Mouse (Mus musculus) heart, adult 2 months (tissue): ENCODE measurements around the gene Apba2. TPM values are rescaled to one million over a fixed set of nuclear protein-coding genes. Genes with fewer than 3 reads are reported as not detected.

ENCODE experiments used
- DNase-seq, 2 experiments: peaks; one replicate each; pipeline ENCODE4 v3.0.0; 2021
- H3K27ac ChIP-seq: fragments of 200-600 bp; 2 replicates; pipeline ENCODE4 v1.8.1; 2022
- H3K27me3 ChIP-seq: fragments of 200-500 bp; 2 replicates; pipeline ENCODE4 v1.6.1; 2012; ENCODE audit warnings: mild to moderate bottlenecking, low read length, inconsistent platforms, mixed read lengths; ENCODE audit not compliant: control insufficient read depth, insufficient read depth
- H3K36me3 ChIP-seq: fragments of 200-500 bp; 2 replicates; pipeline ENCODE4 v1.6.1; 2012; ENCODE audit warnings: low read length, inconsistent platforms; ENCODE audit not compliant: control insufficient read depth, insufficient read depth
- H3K4me1 ChIP-seq: fragments of 200-500 bp; 2 replicates; pipeline ENCODE4 v1.6.1; 2011; ENCODE audit warnings: low read length; ENCODE audit not compliant: control insufficient read depth, insufficient read depth
- H3K4me3 ChIP-seq: fragments of 200-600 bp; 2 replicates; pipeline ENCODE4 v1.8.1; 2022
- H3K79me2 ChIP-seq: fragments of 200-500 bp; replicated peaks from 2 replicates; pipeline ENCODE4 v1.6.1; 2012; ENCODE audit warnings: mild to moderate bottlenecking, inconsistent platforms, low read length, moderate library complexity, mixed read lengths; ENCODE audit not compliant: control insufficient read depth, insufficient read depth
- H3K9ac ChIP-seq: fragments of 200-500 bp; 2 replicates; pipeline ENCODE4 v1.6.1; 2012; ENCODE audit warnings: low read depth, mild to moderate bottlenecking, control low read depth, inconsistent platforms, low read length, mixed read lengths
- CTCF ChIP-seq: fragments of 200-600 bp; IDR thresholded peaks from 2 replicates; pipeline ENCODE4 v1.8.1; 2022; ENCODE audit warnings: antibody characterized with exemption, mild to moderate bottlenecking, moderate library complexity
- EP300 ChIP-seq: fragments of 200-500 bp; IDR thresholded peaks from 2 replicates; pipeline ENCODE4 v1.6.1; 2011; ENCODE audit warnings: low read depth, low read length, control low read depth; ENCODE audit not compliant: insufficient read depth
- POLR2A ChIP-seq: fragments of 200-500 bp; IDR thresholded peaks from 2 replicates; pipeline ENCODE4 v1.6.1; 2011; ENCODE audit warnings: mild to moderate bottlenecking, low read depth, low read length, control low read depth; ENCODE audit not compliant: insufficient read depth
- WGBS: fragments of 180-500 bp; shearing (Covaris S2); methylation state at CpG from one replicate; pipeline ENCODE4 v1.1.7; 2018; 5-methylcytosine and 5-hydroxymethylcytosine counted together
- intact Hi-C: fragments of 180-260 bp; cut with DNase I; formaldehyde crosslinking; loops from one replicate; pipeline ENCODE4 v1.15.1; 2025
- polyA plus RNA-seq: library from polyadenylated mRNA; depleted of rRNA; stranded (reverse); fragments of >200 nt; gene quantifications from 2 replicates; pipeline ENCODE4 v1.2.3, GENCODE M21; 2012
- total RNA-seq, 2 experiments: library from RNA; stranded (reverse); gene quantifications; 2 replicates each; pipeline ENCODE4 v1.2.3; 2021

Gene Apba2
- total and polyA plus RNA-seq, 3 experiments: 0.68 to 1.2 (median 0.90) TPM

- intact Hi-C loops: no loop called here
- DNase-seq: no peak
- 91% methylated on average over 4 of the region's 4 CpGs for WGBS
Observed at GRCm38 (mm10) chr7:64515891-64516290, 14.4 kb downstream of the Apba2 start.

GRCm38 (mm10) chr7:64519091-64519490, 17.6 kb downstream of the Apba2 start:
- whole genome bisulfite sequencing: 81% methylated on average over 4 of the region's 4 CpGs
- TF ChIP-seq POLR2A (no peak), EP300 (no peak), CTCF (no peak)
- no peak for DNase-seq

More at GRCm38 (mm10) chr7:64515891-64516290, 14.4 kb downstream of the Apba2 start:
- Histone ChIP-seq H3K27me3 (no peaks in the 10 kb centered on the region), H3K4me1 (no peaks in the 10 kb centered on the region), H3K4me3 (no peak overlapping the region), H3K79me2 (no peaks in the 10 kb centered on the region), H3K27ac (no peak overlapping the region), H3K9ac (no peak overlapping the region), H3K36me3 (no peaks in the 10 kb centered on the region)
- TF ChIP-seq POLR2A: no peak
- TF ChIP-seq EP300: no peak
- TF ChIP-seq CTCF: no peak

GRCm38 (mm10) chr7:64519521-64519920, 18.0 kb downstream of the Apba2 start:
- Histone ChIP-seq H3K36me3 (no peaks in the 10 kb centered on the region), H3K79me2 (no peaks in the 10 kb centered on the region), H3K9ac (no peak overlapping the region), H3K4me1 (no peaks in the 10 kb centered on the region), H3K27me3 (no peaks in the 10 kb centered on the region), H3K4me3 (no peak overlapping the region), H3K27ac (no peak overlapping the region)
- TF ChIP-seq CTCF (no peak), POLR2A (no peak), EP300 (no peak)
- intact Hi-C loops: no loop called here
- no peak for DNase-seq
- WGBS: 55% methylated on average over 5 of the region's 5 CpGs

More at GRCm38 (mm10) chr7:64519091-64519490, 17.6 kb downstream of the Apba2 start:
- H3K27me3 ChIP-seq: no peaks in the 10 kb centered on the region
- H3K9ac ChIP-seq: no peak overlapping the region
- no peaks in the 10 kb centered on the region for H3K36me3 ChIP-seq
- no peak overlapping the region for H3K4me3 ChIP-seq
- intact Hi-C loops: no loop called here
- no peaks in the 10 kb centered on the region for H3K4me1 ChIP-seq
- H3K79me2 ChIP-seq: no peaks in the 10 kb centered on the region
- H3K27ac ChIP-seq: no peak overlapping the region

- H3K79me2 ChIP-seq: no peaks in the 10 kb centered on the region
- 81% methylated on average over 5 of the region's 5 CpGs for WGBS
- H3K4me1 ChIP-seq: no peaks in the 10 kb centered on the region
- no peaks in the 10 kb centered on the region for H3K27me3 ChIP-seq
- H3K36me3 ChIP-seq: no peaks in the 10 kb centered on the region
- DNase-seq: no peak
- H3K9ac ChIP-seq: no peak overlapping the region
- H3K4me3 ChIP-seq: no peak overlapping the region
- no peak overlapping the region for H3K27ac ChIP-seq
- TF ChIP-seq POLR2A (no peak), EP300 (no peak), CTCF (no peak)
- intact Hi-C loops: no loop called here
Observed at GRCm38 (mm10) chr7:64521695-64522408, 20.3 kb downstream of the Apba2 start.

DNA sequence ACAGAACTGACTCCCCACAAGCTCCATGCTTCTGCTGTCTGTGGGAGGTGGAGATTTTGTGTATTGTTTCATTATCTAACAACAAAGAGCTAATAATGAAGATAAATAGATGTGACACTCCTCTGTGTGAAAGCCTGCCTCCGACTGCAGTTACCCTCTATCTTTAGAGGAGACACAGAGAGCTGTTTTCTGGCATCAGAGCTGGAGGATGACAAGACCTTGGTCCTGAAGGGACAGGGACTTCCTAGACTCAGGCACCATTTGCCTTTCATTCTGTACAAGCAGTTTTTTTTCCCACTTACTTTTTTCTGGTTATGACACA, 20.9 kb downstream of the Apba2 start:
- Histone ChIP-seq H3K27ac (no peak overlapping the region), H3K79me2 (no peaks in the 10 kb centered on the region), H3K27me3 (no peaks in the 10 kb centered on the region), H3K4me3 (no peak overlapping the region), H3K4me1 (no peaks in the 10 kb centered on the region), H3K9ac (no peak overlapping the region), H3K36me3 (no peaks in the 10 kb centered on the region)
- intact Hi-C loops: no loop called here
- WGBS: 44% methylated on average over 1 of the region's 1 CpGs
- no peak for DNase-seq
- no peak for TF ChIP-seq POLR2A
- TF ChIP-seq CTCF: no peak
- TF ChIP-seq EP300: no peak

GRCm38 (mm10) chr7:64531297-64531696, 29.8 kb downstream of the Apba2 start:
- no peak for DNase-seq
- Histone ChIP-seq H3K79me2 (no peaks in the 10 kb centered on the region), H3K27ac (no peak overlapping the region), H3K4me3 (no peak overlapping the region), H3K27me3 (no peaks in the 10 kb centered on the region), H3K36me3 (no peaks in the 10 kb centered on the region), H3K4me1 (no peaks in the 10 kb centered on the region), H3K9ac (no peak overlapping the region)
- TF ChIP-seq POLR2A (no peak), EP300 (no peak)
- 84% methylated on average over 1 of the region's 1 CpGs for WGBS
- intact Hi-C loops: no loop called here
